In the genomic region with DNA sequence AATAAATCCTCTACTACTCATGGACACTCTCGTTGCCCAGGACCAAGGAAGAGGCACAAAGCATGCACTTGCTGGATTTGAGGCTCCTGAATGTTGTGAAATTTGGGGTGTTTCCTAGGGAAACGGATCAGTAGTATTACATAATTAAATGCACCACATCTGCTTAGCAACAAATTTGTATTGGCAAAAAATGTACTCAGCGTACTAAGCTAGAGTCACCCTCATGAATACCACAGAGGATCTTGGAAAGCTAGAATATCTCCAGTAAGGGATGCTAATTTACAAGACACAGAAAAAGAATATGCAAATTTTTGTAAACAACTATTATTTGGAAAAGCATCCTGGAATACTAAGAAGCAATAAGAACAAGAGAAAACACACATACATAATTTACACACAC, we compare ENCODE assay signal across 16 mouse cellular contexts.
"Had no signal": no experiment of that assay in that cellular context is flagged by ENCODE, and none has a peak within 500 bp of the region (broad histone marks: within the 10 kb centered on the region; RNA-seq: fewer than 3 reads in every experiment).

No protein-coding gene starts in this region.

- H3K36me3 ChIP-seq: limb, embryonic 12.5 days; liver, embryonic 13.5 days; lung, embryonic 15.5 days had no signal

- H3K4me3 ChIP-seq: limb, embryonic 12.5 days; liver, embryonic 13.5 days; lung, embryonic 15.5 days; megakaryocyte, embryonic 14.5 days had no signal

- DNase-seq: kidney, adult 11 months; kidney, adult 9 months; kidney, postnatal 4 days; liver; liver, embryonic 13.5 days; liver, postnatal 0 days; lung, postnatal 14 days; right cerebral cortex, adult 18-20 months; right cerebral cortex, postnatal 25 days; thymus, postnatal 14 days had no signal

- H3K4me1 ChIP-seq: liver, embryonic 13.5 days; lung, embryonic 15.5 days; megakaryocyte, embryonic 14.5 days had no signal

- H3K27me3 ChIP-seq: limb, embryonic 12.5 days; liver, embryonic 13.5 days; lung, embryonic 15.5 days; megakaryocyte, embryonic 14.5 days had no signal

- H3K27ac ChIP-seq: kidney, postnatal 0 days; limb, embryonic 12.5 days; liver, embryonic 13.5 days; lung, embryonic 15.5 days; macrophage; stomach, postnatal 0 days had no signal
